Mouse (Mus musculus): ENCODE data around the gene Polr2b. TPM values are rescaled to one million over a fixed set of nuclear protein-coding genes. Genes with fewer than 3 reads are reported as not detected.

Gene Polr2b
- polyA plus RNA-seq, 1 experiment from 2014 or later, result 67.9 TPM

Small RNA genes within 50 kb of the gene (microRNA-seq; reads per million reads assigned to microRNA genes)
- gene Mir5098, result not detected

Other genes starting within 250 kb of the Polr2b start
- 0.45 and 0.68 TPM in 2 replicates for gene Hopx, start 195.0 kb upstream of the Polr2b start, polyA plus RNA-seq (2015; fragmentation: Nextera tagmentation; extraction: Ambion mirVana)
- 1.4 and 1.9 TPM in 2 replicates for gene Spink2, start 98.7 kb upstream of the Polr2b start, polyA plus RNA-seq (2015; fragmentation: Nextera tagmentation; extraction: Ambion mirVana)
- gene Rest, start 44.7 kb upstream of the Polr2b start, polyA plus RNA-seq (2015; fragmentation: Nextera tagmentation; extraction: Ambion mirVana), result 56.2 and 57.2 TPM in 2 replicates
- gene Noa1, start 63 bp upstream of the Polr2b start, polyA plus RNA-seq (2015; fragmentation: Nextera tagmentation; extraction: Ambion mirVana), result 25.8 and 26.7 TPM in 2 replicates
- gene Igfbp7, start 97.9 kb downstream of the Polr2b start, polyA plus RNA-seq (2015; fragmentation: Nextera tagmentation; extraction: Ambion mirVana), result 33.4 and 35.0 TPM in 2 replicates

All from limb, embryonic 13.5 days (tissue).